Mouse (Mus musculus) cerebellum, adult 2 months (tissue): ENCODE measurements around the gene Atp6v1fnb.

Source experiments
- CTCF ChIP-seq: fragments of 200-500 bp; IDR thresholded peaks from 2 replicates; pipeline ENCODE4 v1.5.1; 2011; ENCODE audit warnings: low read depth, mild to moderate bottlenecking, control low read depth, low read length, moderate library complexity, borderline replicate concordance; ENCODE audit not compliant: insufficient read depth
- POLR2A ChIP-seq: fragments of 200-500 bp; IDR thresholded peaks from 2 replicates; pipeline ENCODE4 v1.6.1; 2011; ENCODE audit warnings: low read length, control low read depth, borderline replicate concordance; ENCODE audit not compliant: insufficient read depth

DNA sequence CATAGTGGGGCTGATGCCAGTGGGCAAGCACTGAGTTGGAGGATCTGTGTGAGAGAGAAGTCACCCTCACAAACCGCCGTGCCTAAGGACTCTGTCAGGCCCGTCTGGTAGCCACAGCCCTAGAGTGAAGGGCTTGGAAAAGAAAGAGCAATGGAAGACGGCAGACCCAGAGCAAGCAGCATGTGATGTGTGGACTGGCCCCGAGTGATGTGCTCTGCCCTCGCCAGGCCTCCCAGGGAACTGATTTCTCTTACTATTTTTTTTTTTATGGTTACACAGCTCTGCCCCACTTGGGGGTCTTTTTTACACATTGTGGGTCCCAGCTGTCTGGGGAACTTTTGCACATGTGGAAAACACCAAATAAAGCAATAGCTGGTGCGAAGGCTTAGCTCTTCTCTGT lies 9.7 kb upstream of the Atp6v1fnb start:
- TF ChIP-seq POLR2A (no peak), CTCF (no peak)
